Mouse (Mus musculus) layer of hippocampus, adult 18-20 months (tissue): Measurements from ENCODE around the gene Slc27a3. TPM values are rescaled to one million over a fixed set of nuclear protein-coding genes. Genes with fewer than 3 reads are reported as not detected.
"Not testable (repeated sequence)": the region's sequence is repeated elsewhere in the genome, so short reads cannot be mapped to it uniquely, and the experiment has no call there.

ENCODE experiments used
- DNase-seq, 2 experiments: peaks; one replicate each; pipeline ENCODE4 v3.0.0; 2022; ENCODE audit warnings: low spot score in 2 of 2
- total RNA-seq, 2 experiments: library from RNA; stranded (reverse); gene quantifications; 2 replicates each; pipeline ENCODE4 v1.2.3; 2021

The Slc27a3 gene
- total RNA-seq, 2 experiments from 2014 or later: 12.3 to 12.7 TPM

GRCm38 (mm10) chr3:90347847-90348246 lies 41.9 kb downstream of the Slc27a3 start:
- no peak for DNase-seq

DNA sequence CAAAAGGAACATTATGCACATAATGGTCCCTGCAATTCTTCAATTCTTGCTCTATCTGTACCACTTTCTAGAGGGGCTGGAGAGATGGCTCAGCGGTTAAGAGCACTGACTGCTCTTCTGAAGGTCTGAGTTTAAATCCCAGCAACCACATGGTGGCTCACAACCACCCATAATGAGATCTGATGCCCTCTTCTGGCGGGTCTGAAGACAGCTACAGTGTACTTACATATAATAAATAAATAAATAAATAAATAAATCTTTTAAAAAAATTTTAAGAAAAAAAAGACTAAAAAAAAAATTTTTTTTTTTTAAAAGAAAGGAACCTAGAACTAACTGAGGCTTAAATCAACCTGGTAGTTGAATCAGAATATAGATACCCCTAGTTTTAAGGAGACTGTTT lies 46.9 kb downstream of the Slc27a3 start:
- not testable (repeated sequence) for DNase-seq

GRCm38 (mm10) chr3:90340177-90340576 lies 49.6 kb downstream of the Slc27a3 start:
- DNase-seq: no peak

- DNase-seq: no peak
Measured at GRCm38 (mm10) chr3:90338190-90338589, 51.5 kb downstream of the Slc27a3 start.

DNA sequence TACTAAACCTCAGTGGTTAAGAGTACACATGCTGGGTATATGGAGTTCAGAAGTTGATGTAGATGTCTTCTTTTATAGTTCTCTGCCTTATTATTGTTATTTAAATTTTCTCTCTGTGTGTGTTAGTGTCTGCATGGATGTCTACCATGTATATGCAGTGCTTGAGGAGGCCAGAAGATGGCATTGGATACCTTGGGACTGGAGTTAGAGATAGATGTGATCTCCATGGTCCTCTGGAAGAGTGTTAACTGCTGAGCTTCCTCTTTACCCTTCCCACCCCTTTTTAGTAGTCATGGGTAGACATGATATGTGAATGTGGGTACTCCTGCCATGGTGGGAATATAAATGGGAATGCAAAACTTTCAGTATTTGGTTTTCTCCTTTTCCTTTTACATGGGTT lies 54.2 kb downstream of the Slc27a3 start:
- DNase-seq: no peak

Other genes starting within 250 kb of the Slc27a3 start
- 1,000 to 10,000 TPM in 1 of 2 experiments, 100 to 1,000 TPM in 1; 993 to 1,005 TPM for gene Rps27, start 176.3 kb downstream of the Slc27a3 start, total RNA-seq
- gene Rab13, start 176.2 kb downstream of the Slc27a3 start, total RNA-seq: 10 to 100 TPM in 1 of 2 experiments, 1 to 10 TPM in 1; 9.4 to 10.4 TPM
- gene Jtb, start 158.3 kb downstream of the Slc27a3 start, total RNA-seq: 10 to 100 TPM; 44.1 to 46.2 TPM
- gene Creb3l4, start 146.4 kb downstream of the Slc27a3 start, total RNA-seq: under 1 TPM in 1 of 2 experiments, not detected in 1; 0.41 TPM
- gene Slc39a1, start 141.8 kb downstream of the Slc27a3 start, total RNA-seq: 10 to 100 TPM; 39.0 to 45.3 TPM
- gene Crtc2, start 135.8 kb downstream of the Slc27a3 start, total RNA-seq: 10 to 100 TPM; 36.4 to 45.7 TPM
- 10 to 100 TPM; 30.1 to 31.9 TPM for gene Dennd4b, start 124.8 kb downstream of the Slc27a3 start, total RNA-seq
- 100 to 1,000 TPM; 104 to 106 TPM for gene Gatad2b, start 96.8 kb downstream of the Slc27a3 start, total RNA-seq
- gene Ints3, start 43.7 kb upstream of the Slc27a3 start, total RNA-seq: 10 to 100 TPM; 65.1 to 68.4 TPM
- gene Npr1, start 75.9 kb upstream of the Slc27a3 start, total RNA-seq: 1 to 10 TPM; 5.7 to 5.9 TPM
- 10 to 100 TPM; 83.1 to 84.0 TPM for gene Ilf2, start 86.2 kb upstream of the Slc27a3 start, total RNA-seq
- gene Snapin, start 101.1 kb upstream of the Slc27a3 start, total RNA-seq: 10 to 100 TPM; 58.7 to 59.6 TPM
- gene Chtop, start 119.6 kb upstream of the Slc27a3 start, total RNA-seq: 100 to 1,000 TPM; 148 TPM
- 100 to 1,000 TPM in 1 of 2 experiments, 10 to 100 TPM in 1; 91.3 to 102 TPM for gene S100a1, start 124.5 kb upstream of the Slc27a3 start, total RNA-seq
- gene S100a13, start 124.5 kb upstream of the Slc27a3 start, total RNA-seq: 10 to 100 TPM; 19.4 to 21.3 TPM
- 1 to 10 TPM in 1 of 2 experiments, under 1 TPM in 1; 0.62 to 1.5 TPM for gene S100a14, start 136.9 kb upstream of the Slc27a3 start, total RNA-seq
- 10 to 100 TPM; 91.1 to 93.7 TPM for gene S100a16, start 147.3 kb upstream of the Slc27a3 start, total RNA-seq
- under 1 TPM in 1 of 2 experiments, not detected in 1; 0.41 TPM for gene S100a3, start 170.6 kb upstream of the Slc27a3 start, total RNA-seq
- not detected for gene S100a2, start 200.3 kb upstream of the Slc27a3 start, total RNA-seq
- gene Gm42674, start 212.0 kb upstream of the Slc27a3 start, total RNA-seq: 1 to 10 TPM in 1 of 2 experiments, not detected in 1; 1.4 TPM
- 1 to 10 TPM; 2.9 to 5.3 TPM for gene S100a4, start 213.8 kb upstream of the Slc27a3 start, total RNA-seq
- 1 to 10 TPM in 1 of 2 experiments, not detected in 1; 1.5 TPM for gene S100a5, start 218.6 kb upstream of the Slc27a3 start, total RNA-seq
- 10 to 100 TPM; 23.5 to 24.6 TPM for gene S100a6, start 222.9 kb upstream of the Slc27a3 start, total RNA-seq